In genomic region chr9:64053786-64054185, GRCm38 (mm10) we compare ENCODE assay signal across 20 mouse cellular contexts. TPM values are rescaled to one million over a fixed set of nuclear protein-coding genes. Genes with fewer than 3 reads are reported as not detected.
DNase-seq lines count a peak whose midpoint lies in the region; ATAC-seq and TF ChIP-seq lines count a peak whose summit lies in the region.
"Had no signal": no experiment of that assay in that cellular context is flagged by ENCODE, and none has a peak within 500 bp of the region (broad histone marks: within the 10 kb centered on the region; RNA-seq: fewer than 3 reads in every experiment).

No protein-coding gene starts in this region.

- H3K4me3 ChIP-seq in heart, embryonic 12.5 days: no peak overlapping the region
- no peak overlapping the region for H3K4me3 ChIP-seq in limb, embryonic 10.5 days
- no peak overlapping the region for H3K4me3 ChIP-seq in liver, embryonic 15.5 days (replicated peaks)
- no peak overlapping the region for H3K4me3 ChIP-seq in intestine, postnatal 0 days (ENCODE audit: low read depth, low read length)
- H3K4me3 ChIP-seq: forebrain, embryonic 13.5 days; hindbrain, embryonic 13.5 days had no signal

- intact Hi-C loops in left cerebral cortex, postnatal 14 days (cut with DNase I): no loop called here

- H3K27ac ChIP-seq in heart, embryonic 12.5 days (ENCODE audit: poor library complexity, severe bottlenecking): peak overlapping the region; percentile 33
- peak overlapping the region; percentile 12; the same call in 1 of the 2 replicates for H3K27ac ChIP-seq in limb, embryonic 10.5 days
- H3K27ac ChIP-seq in liver, embryonic 15.5 days (replicated peaks): peak overlapping the region; percentile 55; the same call in 1 of the 2 replicates
- no peak overlapping the region for H3K27ac ChIP-seq in intestine, postnatal 0 days (ENCODE audit: low read depth, low read length)
- H3K27ac ChIP-seq: forebrain, embryonic 13.5 days; hindbrain, embryonic 13.5 days had no signal

- no peaks in the 10 kb centered on the region for H3K9me3 ChIP-seq in heart, embryonic 12.5 days (replicated peaks)
- H3K9me3 ChIP-seq in limb, embryonic 10.5 days (replicated peaks): no peaks in the 10 kb centered on the region
- no peaks in the 10 kb centered on the region for H3K9me3 ChIP-seq in liver, embryonic 15.5 days (replicated peaks)
- H3K9me3 ChIP-seq in intestine, postnatal 0 days (ENCODE audit: control insufficient read depth): no peaks in the 10 kb centered on the region
- H3K9me3 ChIP-seq: forebrain, embryonic 13.5 days; hindbrain, embryonic 13.5 days had no signal

- TF ChIP-seq CTCF in intestine, postnatal 0 days (IDR thresholded peaks at IDR 0.05; ENCODE audit: low read depth): no peak

- H3K4me2 ChIP-seq in heart, embryonic 12.5 days: 0 out of 2 replicates have a peak overlapping the region, but pooled peaks have one; percentile 3
- H3K4me2 ChIP-seq in liver, embryonic 15.5 days: no peak overlapping the region
- no peak overlapping the region for H3K4me2 ChIP-seq in intestine, postnatal 0 days (replicated peaks; ENCODE audit: low read depth)
- H3K4me2 ChIP-seq: forebrain, embryonic 13.5 days; hindbrain, embryonic 13.5 days had no signal

- H3K4me1 ChIP-seq in heart, embryonic 12.5 days (replicated peaks): peaks cover 77% of the 10 kb centered on the region
- peaks cover 73% of the 10 kb centered on the region for H3K4me1 ChIP-seq in limb, embryonic 10.5 days
- H3K4me1 ChIP-seq in liver, embryonic 15.5 days (replicated peaks): peaks cover 89% of the 10 kb centered on the region
- peaks cover 6% of the 10 kb centered on the region; the same call in 1 of the 2 replicates for H3K4me1 ChIP-seq in intestine, postnatal 0 days (replicated peaks; ENCODE audit: control insufficient read depth, insufficient read depth, low read length)

- no peak for ATAC-seq in heart, embryonic 12.5 days (ENCODE audit: insufficient number of reproducible peaks, low FRiP score)
- no peak for ATAC-seq in liver, embryonic 15.5 days (ENCODE audit: insufficient read depth)
- ATAC-seq in intestine, postnatal 0 days: no peak
- ATAC-seq: activated CD4-positive, CD25-positive, alpha-beta regulatory T cell, adult 4 months; forebrain, embryonic 13.5 days; forebrain, postnatal 0 days; Patski had no signal

- DNase-seq in heart, adult 8-10 months (ENCODE audit: low spot score): no peak
- peak; percentile 21 to 36 for DNase-seq in kidney, postnatal 36 days
- no peak for DNase-seq in kidney, adult 11 months
- DNase-seq in limb, embryonic 10.5 days (ENCODE audit: low spot score): no peak
- no peak for DNase-seq in left cerebral cortex, postnatal 14 days (ENCODE audit: low spot score in 2 of 2)
- DNase-seq: adrenal gland, postnatal 25 days; cerebellum, adult 18-20 months; cerebellum, adult 9-11 months; cerebellum, postnatal 36 days; forebrain, postnatal 0 days; gastrocnemius, postnatal 14 days; heart, postnatal 10 days had no signal

- no peaks in the 10 kb centered on the region for H3K36me3 ChIP-seq in heart, embryonic 12.5 days
- no peaks in the 10 kb centered on the region for H3K36me3 ChIP-seq in limb, embryonic 10.5 days
- no peaks in the 10 kb centered on the region for H3K36me3 ChIP-seq in liver, embryonic 15.5 days (replicated peaks)
- H3K36me3 ChIP-seq in intestine, postnatal 0 days (ENCODE audit: control insufficient read depth, insufficient read depth): no peaks in the 10 kb centered on the region
- H3K36me3 ChIP-seq: hindbrain, embryonic 13.5 days had no signal

- H3K27me3 ChIP-seq in heart, embryonic 12.5 days (replicated peaks): no peaks in the 10 kb centered on the region
- H3K27me3 ChIP-seq in limb, embryonic 10.5 days (ENCODE audit: low read depth, poor library complexity, severe bottlenecking): 0 out of 2 replicates have a peak, but pooled peaks cover 5% of the 10 kb centered on the region
- no peaks in the 10 kb centered on the region for H3K27me3 ChIP-seq in liver, embryonic 15.5 days
- H3K27me3 ChIP-seq in intestine, postnatal 0 days (replicated peaks; ENCODE audit: control insufficient read depth, insufficient read depth, low read length): no peaks in the 10 kb centered on the region
- H3K27me3 ChIP-seq: Patski had no signal

- WGBS in heart, embryonic 12.5 days: 34% methylated on average over 4 of the region's 4 CpGs
- 46% methylated on average over 4 of the region's 4 CpGs for WGBS in limb, embryonic 10.5 days
- 57% methylated on average over 4 of the region's 4 CpGs for WGBS in liver, embryonic 15.5 days (ENCODE audit: insufficient replicate concordance)
- WGBS in intestine, postnatal 0 days: 39% methylated on average over 4 of the region's 4 CpGs

- H3K9ac ChIP-seq in heart, embryonic 12.5 days: no peak overlapping the region
- H3K9ac ChIP-seq in liver, embryonic 15.5 days: no peak overlapping the region
- no peak overlapping the region for H3K9ac ChIP-seq in intestine, postnatal 0 days (ENCODE audit: low read depth, low read length)
- H3K9ac ChIP-seq: forebrain, embryonic 13.5 days; forebrain, postnatal 0 days; hindbrain, embryonic 13.5 days had no signal

RNA-seq across cellular contexts. Expression of gene Smad6, which starts 31.9 kb away (rescaled TPM):
- 56.2 and 62.8 TPM in 2 replicates for polyA plus RNA-seq in heart, embryonic 12.5 days (2016; fragmentation: Nextera tagmentation; extraction: Ambion mirVana)
- 10 to 100 TPM; 10.9 to 16.5 (median 11.9) TPM for total RNA-seq in heart, adult 8-10 months (2022)
- polyA plus RNA-seq in limb, embryonic 10.5 days (2016; fragmentation: Nextera tagmentation; extraction: Ambion mirVana): 10.9 and 11.4 TPM in 2 replicates
- polyA plus RNA-seq in liver, embryonic 15.5 days (2015; fragmentation: Nextera tagmentation; extraction: Ambion mirVana): 2.3 and 2.9 TPM in 2 replicates
- 1 to 10 TPM; 1.8 to 2.3 TPM for total RNA-seq in left cerebral cortex, postnatal 14 days (2021)
- polyA plus RNA-seq in intestine, postnatal 0 days (2015; fragmentation: Nextera tagmentation; extraction: Ambion mirVana): 5.4 and 6.1 TPM in 2 replicates
- total RNA-seq: CH12.LX had no signal
- polyA plus RNA-seq: activated CD4-positive, CD25-positive, alpha-beta regulatory T cell, adult 4 months had no signal

Comparison
In these comparisons a context has a peak if more than half of its experiments do, and no peak if none do; other contexts are left out.
1. DNase-seq: peak in kidney, postnatal 36 days (2 of 2); none in heart, adult 8-10 months (single experiment), kidney, adult 11 months (single experiment), limb, embryonic 10.5 days (single experiment) and left cerebral cortex, postnatal 14 days (0 of 2).